Mouse (Mus musculus) bone marrow macrophage, adult 2 months (primary cell): Measurements from ENCODE around the gene Strbp.

ENCODE experiments used
- CTCF ChIP-seq: IDR thresholded peaks from 2 replicates; pipeline ENCODE4 v1.5.1; 2012; ENCODE audit warnings: low read depth, mild to moderate bottlenecking, low read length, moderate library complexity
- POLR2A ChIP-seq: IDR thresholded peaks from 2 replicates; pipeline ENCODE4 v1.6.1; 2012; ENCODE audit warnings: mild to moderate bottlenecking, low read depth, low read length, borderline replicate concordance

- TF ChIP-seq CTCF (no peak), POLR2A (no peak)
Observed at GRCm38 (mm10) chr2:37747909-37748308, 44.2 kb upstream of the Strbp start.
